Mouse (Mus musculus) bone marrow macrophage, adult 2 months (primary cell): Measurements from ENCODE around the gene Chid1.

Experiments
- CTCF ChIP-seq: IDR thresholded peaks from 2 replicates; pipeline ENCODE4 v1.5.1; 2012; ENCODE audit warnings: low read depth, mild to moderate bottlenecking, low read length, moderate library complexity
- POLR2A ChIP-seq: IDR thresholded peaks from 2 replicates; pipeline ENCODE4 v1.6.1; 2012; ENCODE audit warnings: mild to moderate bottlenecking, low read depth, low read length, borderline replicate concordance

DNA sequence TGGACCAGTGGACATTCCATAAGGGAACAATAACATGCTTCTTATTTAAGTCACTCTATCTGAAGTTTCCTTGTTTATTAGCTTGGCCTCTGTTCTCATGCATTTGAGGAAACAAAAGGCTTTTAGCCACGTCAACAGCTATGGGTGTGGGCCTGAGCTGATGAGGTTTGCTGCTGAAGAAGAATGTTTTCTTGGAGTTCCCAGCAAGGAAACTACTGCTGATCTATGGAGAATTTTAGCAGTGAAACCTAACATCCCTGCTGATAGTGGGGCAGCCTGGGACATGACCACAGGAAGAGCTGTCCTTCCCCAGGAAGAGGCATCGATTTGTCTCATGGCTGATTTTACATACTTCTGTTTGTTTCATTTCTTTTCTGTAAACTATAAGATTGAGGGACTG lies 10.8 kb upstream of the Chid1 start:
- TF ChIP-seq CTCF (no peak), POLR2A (no peak)
